17 mouse cellular contexts compared by ENCODE assay signal in the genomic region with DNA sequence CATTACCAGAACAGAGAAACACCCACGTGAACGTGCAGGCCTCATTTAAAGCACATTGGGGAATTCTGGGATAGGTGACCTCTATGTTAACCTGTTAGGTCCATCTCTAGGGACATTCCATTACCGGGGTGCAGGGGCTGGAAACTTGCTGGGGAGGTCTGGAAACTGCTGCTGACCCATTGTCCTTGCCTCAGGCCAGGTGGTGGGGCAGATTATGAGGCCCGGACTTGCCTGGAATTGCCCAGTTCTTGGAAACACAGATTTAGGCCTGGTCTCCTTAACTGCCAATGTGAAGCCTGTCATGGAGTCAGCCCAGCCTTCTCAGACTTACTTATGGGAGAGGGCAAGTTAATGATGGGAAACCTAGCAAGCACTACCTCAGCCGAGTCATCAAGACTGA.
"Had no signal": no experiment of that assay in that cellular context is flagged by ENCODE, and none has a peak within 500 bp of the region (broad histone marks: within the 10 kb centered on the region; RNA-seq: fewer than 3 reads in every experiment).

No protein-coding gene starts in this region.

- H3K27me3 ChIP-seq: neural tube, embryonic 12.5 days; neural tube, embryonic 13.5 days; neural tube, embryonic 15.5 days; stomach, embryonic 15.5 days had no signal

- H3K9ac ChIP-seq: neural tube, embryonic 12.5 days; neural tube, embryonic 13.5 days; neural tube, embryonic 15.5 days; stomach, embryonic 15.5 days had no signal

- H3K4me3 ChIP-seq: neural tube, embryonic 12.5 days; neural tube, embryonic 13.5 days; neural tube, embryonic 15.5 days; stomach, embryonic 15.5 days had no signal

- H3K36me3 ChIP-seq: neural tube, embryonic 12.5 days; neural tube, embryonic 13.5 days; neural tube, embryonic 15.5 days; stomach, embryonic 15.5 days had no signal

- H3K27ac ChIP-seq: neural tube, embryonic 12.5 days; neural tube, embryonic 13.5 days; neural tube, embryonic 15.5 days; stomach, embryonic 15.5 days; stomach, postnatal 0 days had no signal

- H3K9me3 ChIP-seq: neural tube, embryonic 12.5 days; neural tube, embryonic 13.5 days; neural tube, embryonic 15.5 days; stomach, embryonic 15.5 days had no signal

- DNase-seq: retina, postnatal 1 day; right cerebral cortex, adult 18-20 months; right cerebral cortex, postnatal 14 days; right cerebral cortex, postnatal 25 days; right cerebral cortex, postnatal 4 days; spleen, adult 18-20 months; thymus, adult 18-20 months; thymus, adult 2 months; thymus, postnatal 14 days; thymus, postnatal 25 days; thymus, postnatal 36 days; thymus, postnatal 4 days had no signal
